Mouse (Mus musculus): Measurements from ENCODE around the gene Olfr883. TPM values are rescaled to one million over a fixed set of nuclear protein-coding genes. Genes with fewer than 3 reads are reported as not detected.

Olfr883 gene
- not detected in 2 replicates for polyA plus RNA-seq (2016; fragmentation: Nextera tagmentation; extraction: Ambion mirVana)

- 77% methylated on average over 1 of the region's 1 CpGs for WGBS
- Histone ChIP-seq H3K4me1 (replicated peaks) (no peaks in the 10 kb centered on the region), H3K27ac (ENCODE audit: poor library complexity, severe bottlenecking) (no peak within 1 kb of the TSS), H3K36me3 (no peaks in the 10 kb centered on the region), H3K9ac (no peak within 1 kb of the TSS), H3K9me3 (replicated peaks) (no peaks in the 10 kb centered on the region), H3K27me3 (replicated peaks) (no peaks in the 10 kb centered on the region), H3K4me3 (no peak within 1 kb of the TSS), H3K4me2 (no peak within 1 kb of the TSS)
- ATAC-seq (ENCODE audit: insufficient number of reproducible peaks, low FRiP score), result no peak
These were observed at the start of gene Olfr883 for GRCm38 (mm10) chr9:38025508-38025907. TSS of gene Olfr883 (plus strand) at chr9:38025808.

- Histone ChIP-seq H3K4me2 (no peak within 1 kb of the TSS), H3K9me3 (replicated peaks) (no peaks in the 10 kb centered on the region), H3K4me3 (no peak within 1 kb of the TSS), H3K9ac (no peak within 1 kb of the TSS), H3K4me1 (replicated peaks) (no peaks in the 10 kb centered on the region), H3K36me3 (no peaks in the 10 kb centered on the region), H3K27ac (ENCODE audit: poor library complexity, severe bottlenecking) (no peak within 1 kb of the TSS), H3K27me3 (replicated peaks) (no peaks in the 10 kb centered on the region)
- ATAC-seq (ENCODE audit: insufficient number of reproducible peaks, low FRiP score), result no peak
These were observed 34.1 kb upstream of the Olfr883 start, which contains the start of gene Olfr881 for GRCm38 (mm10) chr9:37991525-37991924. TSS of gene Olfr881 (plus strand) at chr9:37991825.

- no peak overlapping the region for H3K4me3 ChIP-seq
- 33% methylated on average over 2 of the region's 2 CpGs for WGBS
- H3K9ac ChIP-seq, result no peak overlapping the region
- ATAC-seq (ENCODE audit: insufficient number of reproducible peaks, low FRiP score), result no peak
- no peaks in the 10 kb centered on the region for H3K9me3 ChIP-seq (replicated peaks)
- no peaks in the 10 kb centered on the region for H3K27me3 ChIP-seq (replicated peaks)
- H3K4me2 ChIP-seq, result no peak overlapping the region
- no peaks in the 10 kb centered on the region for H3K4me1 ChIP-seq (replicated peaks)
- no peaks in the 10 kb centered on the region for H3K36me3 ChIP-seq
- H3K27ac ChIP-seq (ENCODE audit: poor library complexity, severe bottlenecking), result no peak overlapping the region
These were observed 26.9 kb upstream of the Olfr883 start for GRCm38 (mm10) chr9:37998581-37999204.

- Histone ChIP-seq H3K9ac (no peak overlapping the region), H3K4me3 (no peak overlapping the region), H3K4me1 (replicated peaks) (no peaks in the 10 kb centered on the region), H3K36me3 (no peaks in the 10 kb centered on the region), H3K9me3 (replicated peaks) (no peaks in the 10 kb centered on the region), H3K27me3 (replicated peaks) (no peaks in the 10 kb centered on the region), H3K27ac (ENCODE audit: poor library complexity, severe bottlenecking) (no peak overlapping the region), H3K4me2 (no peak overlapping the region)
- WGBS, result 33% methylated on average over 1 of the region's 1 CpGs
- no peak for ATAC-seq (ENCODE audit: insufficient number of reproducible peaks, low FRiP score)
These were observed 25.6 kb upstream of the Olfr883 start for GRCm38 (mm10) chr9:38000021-38000420.

- H3K27me3 ChIP-seq (replicated peaks), result no peaks in the 10 kb centered on the region
- no peak within 1 kb of the TSS for H3K27ac ChIP-seq (ENCODE audit: poor library complexity, severe bottlenecking)
- no peak within 1 kb of the TSS for H3K9ac ChIP-seq
- no peak for ATAC-seq (ENCODE audit: insufficient number of reproducible peaks, low FRiP score)
- no peak within 1 kb of the TSS for H3K4me3 ChIP-seq
- H3K9me3 ChIP-seq (replicated peaks), result no peaks in the 10 kb centered on the region
- H3K36me3 ChIP-seq, result no peaks in the 10 kb centered on the region
- no peak within 1 kb of the TSS for H3K4me2 ChIP-seq
- 55% methylated on average over 1 of the region's 1 CpGs for WGBS
- no peaks in the 10 kb centered on the region for H3K4me1 ChIP-seq (replicated peaks)
These were observed 20.6 kb downstream of the Olfr883 start, which contains the start of gene Olfr884 for GRCm38 (mm10) chr9:38046255-38046654. TSS of gene Olfr884 (plus strand) at chr9:38046555.

- H3K27me3 ChIP-seq (replicated peaks), result no peaks in the 10 kb centered on the region
- no peaks in the 10 kb centered on the region for H3K9me3 ChIP-seq (replicated peaks)
- no peaks in the 10 kb centered on the region for H3K36me3 ChIP-seq
- no peak within 1 kb of the TSS for H3K4me3 ChIP-seq
- H3K27ac ChIP-seq (ENCODE audit: poor library complexity, severe bottlenecking), result no peak within 1 kb of the TSS
- 81% methylated on average over 3 of the region's 3 CpGs for WGBS
- no peak for ATAC-seq (ENCODE audit: insufficient number of reproducible peaks, low FRiP score)
- H3K4me2 ChIP-seq, result no peak within 1 kb of the TSS
- H3K4me1 ChIP-seq (replicated peaks), result no peaks in the 10 kb centered on the region
- no peak within 1 kb of the TSS for H3K9ac ChIP-seq
These were observed 35.4 kb downstream of the Olfr883 start, which contains the start of gene Olfr885 for GRCm38 (mm10) chr9:38061022-38061421. TSS of gene Olfr885 (plus strand) at chr9:38061322.

Other genes with a start within 250 kb of the Olfr883 start
- not detected in 2 replicates for gene Olfr876, start 222.8 kb upstream of the Olfr883 start, polyA plus RNA-seq (2016; fragmentation: Nextera tagmentation; extraction: Ambion mirVana)
- not detected in 2 replicates for gene Olfr877, start 171.5 kb upstream of the Olfr883 start, polyA plus RNA-seq (2016; fragmentation: Nextera tagmentation; extraction: Ambion mirVana)
- gene Olfr145, start 129.1 kb upstream of the Olfr883 start, polyA plus RNA-seq (2016; fragmentation: Nextera tagmentation; extraction: Ambion mirVana), result not detected in 2 replicates
- gene Olfr878, start 108.0 kb upstream of the Olfr883 start, polyA plus RNA-seq (2016; fragmentation: Nextera tagmentation; extraction: Ambion mirVana), result not detected in 2 replicates
- gene Olfr881, start 34.0 kb upstream of the Olfr883 start, polyA plus RNA-seq (2016; fragmentation: Nextera tagmentation; extraction: Ambion mirVana), result not detected in 2 replicates
- not detected in 2 replicates for gene Olfr884, start 20.7 kb downstream of the Olfr883 start, polyA plus RNA-seq (2016; fragmentation: Nextera tagmentation; extraction: Ambion mirVana)
- not detected in 2 replicates for gene Olfr885, start 35.5 kb downstream of the Olfr883 start, polyA plus RNA-seq (2016; fragmentation: Nextera tagmentation; extraction: Ambion mirVana)
- not detected in 2 replicates for gene Olfr887, start 58.3 kb downstream of the Olfr883 start, polyA plus RNA-seq (2016; fragmentation: Nextera tagmentation; extraction: Ambion mirVana)
- gene Olfr888, start 82.3 kb downstream of the Olfr883 start, polyA plus RNA-seq (2016; fragmentation: Nextera tagmentation; extraction: Ambion mirVana), result not detected in 2 replicates
- gene Olfr889, start 89.4 kb downstream of the Olfr883 start, polyA plus RNA-seq (2016; fragmentation: Nextera tagmentation; extraction: Ambion mirVana), result 0.03 TPM in 2 replicates
- gene Olfr890, start 116.7 kb downstream of the Olfr883 start, polyA plus RNA-seq (2016; fragmentation: Nextera tagmentation; extraction: Ambion mirVana), result not detected in 2 replicates
- not detected in 2 replicates for gene Olfr891, start 155.0 kb downstream of the Olfr883 start, polyA plus RNA-seq (2016; fragmentation: Nextera tagmentation; extraction: Ambion mirVana)
- not detected in 2 replicates for gene Olfr893, start 182.6 kb downstream of the Olfr883 start, polyA plus RNA-seq (2016; fragmentation: Nextera tagmentation; extraction: Ambion mirVana)
- gene Olfr894, start 192.2 kb downstream of the Olfr883 start, polyA plus RNA-seq (2016; fragmentation: Nextera tagmentation; extraction: Ambion mirVana), result not detected in 2 replicates
- not detected in 2 replicates for gene Olfr143, start 227.0 kb downstream of the Olfr883 start, polyA plus RNA-seq (2016; fragmentation: Nextera tagmentation; extraction: Ambion mirVana)
- not detected in 2 replicates for gene Olfr895, start 242.0 kb downstream of the Olfr883 start, polyA plus RNA-seq (2016; fragmentation: Nextera tagmentation; extraction: Ambion mirVana)